Mouse (Mus musculus): ENCODE measurements at regions not wholly inside any gene's neighbourhood (a gene's known extent, or its start where the extent isn't known, plus 50 kb on each side); places are given as distances from the start of the nearest gene placed in this dataset.

GRCm38 (mm10) chr15:63162881-63163549 lies 682.0 kb downstream of the Gsdmc2 start:
- TF ChIP-seq CTCF (IDR thresholded peaks at IDR 0.05; ENCODE audit: low read depth) (no peak), EP300 (IDR thresholded peaks at IDR 0.05; ENCODE audit: low read depth) (no peak)
